Mouse (Mus musculus) right cerebral cortex, adult 2 months (tissue): ENCODE data around the gene Metap1d.

Source experiments
- DNase-seq, 2 experiments: peaks; one replicate each; pipeline ENCODE4 v3.0.0; 2021 to 2022; ENCODE audit warnings: low spot score in 2 of 2

Gene Metap1d

DNA sequence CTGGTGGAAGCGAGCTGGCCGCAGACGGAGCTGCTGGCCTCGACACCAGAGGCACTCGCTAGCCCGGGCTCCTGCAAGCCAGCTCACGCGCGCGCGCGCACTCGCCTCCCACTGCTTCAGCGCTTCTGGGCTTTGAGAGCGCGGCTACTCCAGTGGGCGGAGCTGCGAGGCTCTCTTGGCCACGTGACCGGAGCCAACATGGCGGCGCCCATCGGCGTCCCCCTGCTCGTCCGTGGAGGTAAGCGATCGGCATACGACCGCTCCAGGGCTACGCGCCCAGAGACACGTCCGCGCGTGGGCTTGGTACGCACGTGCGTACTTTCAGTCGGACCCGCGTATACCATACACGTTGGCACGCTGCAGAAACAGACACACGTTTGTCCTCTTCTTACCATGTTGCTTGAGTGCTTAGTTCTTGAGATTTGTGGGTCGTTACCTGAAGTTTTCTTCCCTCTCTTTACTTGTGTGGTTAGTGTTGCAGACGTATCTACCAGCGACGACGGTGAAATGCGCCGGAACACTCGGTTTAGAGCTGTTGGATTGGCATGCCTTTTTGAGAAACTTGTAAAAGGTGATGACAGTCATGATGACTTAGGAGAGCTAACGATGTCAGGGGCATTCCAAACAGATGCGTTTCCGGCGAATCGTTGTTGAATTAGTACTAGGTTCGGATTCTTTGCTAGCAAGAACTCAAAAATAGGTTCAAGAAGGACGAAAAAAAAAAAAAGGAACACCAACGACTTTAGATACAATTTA, at the start of gene Metap1d:
Gene Metap1d, plus strand, starts transcription at position 116 of the 756 bp plus-strand sequence.
- peak; percentile 95 to 98 for DNase-seq

DNA sequence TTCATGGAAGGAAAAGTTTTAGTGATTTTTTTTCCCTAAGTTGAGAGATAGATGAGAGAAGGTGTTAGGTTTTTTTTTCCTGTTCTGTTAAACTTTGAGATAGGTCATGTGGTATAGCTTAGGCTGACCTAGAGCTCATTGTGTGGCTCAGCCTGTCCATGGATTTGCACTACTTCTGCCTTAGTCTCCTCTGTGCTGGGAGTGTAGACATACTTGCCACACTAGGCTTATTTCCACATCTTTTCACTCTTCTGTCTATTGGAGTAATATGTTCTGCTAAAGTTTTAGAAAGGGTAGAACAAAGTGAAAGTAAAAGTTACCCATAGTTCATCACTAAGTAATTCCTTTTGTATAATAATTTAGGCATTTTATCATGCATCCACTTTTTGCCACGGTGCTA, 47.5 kb upstream of the Metap1d start:
- no peak for DNase-seq

GRCm38 (mm10) chr2:71418760-71419280, 34.3 kb upstream of the Metap1d start:
- DNase-seq = no peak

GRCm38 (mm10) chr2:71419408-71419807, 33.7 kb upstream of the Metap1d start:
- no peak for DNase-seq

DNA sequence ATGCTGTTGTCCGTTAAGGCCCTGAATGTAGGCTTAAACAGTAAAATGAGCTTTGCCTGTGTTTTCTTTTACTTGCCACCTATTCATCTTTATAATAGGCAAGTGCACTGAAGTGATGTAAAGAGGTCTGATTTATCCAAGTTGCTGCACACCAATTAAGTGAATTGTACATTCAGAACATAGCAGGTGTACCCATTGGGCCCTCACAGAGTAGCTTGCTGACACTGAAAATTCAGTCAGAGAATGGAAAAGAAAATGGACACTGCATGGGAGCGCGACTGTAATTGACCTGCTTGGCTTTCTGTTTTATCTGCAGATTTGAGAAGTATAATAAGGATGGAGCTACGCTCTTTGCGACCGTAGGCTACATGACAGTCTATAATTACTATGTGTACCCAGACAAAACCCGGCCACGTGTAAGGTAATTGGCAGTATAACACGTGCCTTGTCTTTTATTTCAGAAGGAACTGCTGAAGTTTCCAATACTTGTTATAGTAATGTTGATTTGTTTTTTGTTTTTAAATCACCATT, 32.1 kb upstream of the Metap1d start:
- no peak for DNase-seq

DNA sequence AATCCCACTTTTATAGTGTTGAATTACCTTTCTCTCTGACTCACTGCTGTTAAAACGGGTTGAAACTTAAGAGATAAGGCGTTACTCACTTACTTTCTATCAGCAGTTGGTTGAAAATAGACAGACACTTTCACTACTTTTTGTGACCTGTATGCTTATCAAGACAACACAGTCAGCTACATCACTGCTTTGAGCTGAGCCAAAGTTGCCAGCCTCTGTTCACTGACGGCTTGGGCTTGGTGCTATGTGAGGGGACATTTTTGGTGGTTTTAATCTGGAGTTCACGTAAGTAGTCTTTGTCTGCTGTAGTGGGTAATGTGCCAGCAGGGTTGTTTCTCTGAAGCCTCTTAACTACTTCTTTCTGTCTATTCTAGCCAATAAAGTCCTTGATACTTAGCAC, 28.5 kb upstream of the Metap1d start:
- no peak for DNase-seq

- DNase-seq = no peak
Observed at GRCm38 (mm10) chr2:71435440-71435839, 17.6 kb upstream of the Metap1d start.

DNA sequence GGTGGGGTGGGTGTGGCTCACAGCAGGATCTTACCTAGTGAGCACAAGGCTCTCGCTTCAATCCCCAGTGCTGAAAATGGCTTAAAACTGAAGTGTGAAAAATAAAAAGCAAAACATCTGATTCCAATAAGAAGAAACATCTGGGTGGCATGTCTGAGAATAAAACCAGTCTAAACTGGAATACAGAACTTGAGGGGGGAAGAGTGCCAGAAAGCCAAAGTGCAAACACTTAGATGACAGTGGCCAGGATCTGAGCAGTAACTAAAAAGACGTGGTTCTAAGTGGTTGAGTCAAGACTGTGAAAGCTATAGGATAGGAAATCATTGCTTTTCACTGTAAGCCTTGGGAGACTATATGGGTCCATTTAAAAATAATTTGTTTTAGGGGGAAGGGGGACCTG, 9.7 kb upstream of the Metap1d start:
- DNase-seq = no peak

- peak in 1 of 2 experiments; percentile 10 for DNase-seq
Observed at GRCm38 (mm10) chr2:71445536-71446196, 7.4 kb upstream of the Metap1d start.

DNA sequence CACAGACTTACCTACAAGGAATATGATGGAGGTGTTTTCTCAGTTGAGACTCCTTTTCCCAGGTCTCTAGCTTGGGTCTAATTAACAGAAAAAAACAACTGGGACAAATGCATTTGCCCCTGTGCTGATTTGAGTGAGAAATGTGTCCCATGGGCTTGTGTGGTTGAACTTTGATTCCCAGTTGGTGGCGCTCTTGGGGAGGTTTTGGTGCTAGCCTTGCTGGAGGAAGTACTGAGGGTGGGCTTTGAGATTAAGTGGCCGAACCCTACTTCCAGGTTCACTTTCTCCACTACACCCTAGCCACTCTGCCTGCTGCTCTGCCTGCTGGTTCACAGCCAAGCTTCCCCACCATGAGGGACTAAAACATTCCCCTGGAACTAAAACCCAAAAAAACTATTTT, 3.5 kb upstream of the Metap1d start:
- DNase-seq = no peak

DNA sequence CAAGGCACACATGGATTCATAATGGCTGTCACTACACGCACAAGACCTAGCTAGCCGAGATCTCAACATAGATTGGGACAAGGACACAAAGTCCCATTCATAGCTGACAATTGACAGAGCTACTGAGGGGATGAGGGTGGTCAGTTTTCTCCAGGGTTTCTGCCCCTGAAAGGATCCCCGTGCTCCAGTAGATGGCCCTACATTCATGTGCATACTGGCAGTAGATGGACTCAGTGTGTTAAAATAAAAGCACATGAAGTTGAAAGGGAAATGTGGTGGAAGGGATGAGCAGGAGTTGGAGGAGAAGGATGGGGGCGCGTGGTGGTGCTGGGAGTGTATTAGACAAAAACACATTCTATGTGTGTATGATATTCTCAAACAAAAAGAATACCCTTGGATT, 1.3 kb upstream of the Metap1d start:
- DNase-seq = no peak

DNA sequence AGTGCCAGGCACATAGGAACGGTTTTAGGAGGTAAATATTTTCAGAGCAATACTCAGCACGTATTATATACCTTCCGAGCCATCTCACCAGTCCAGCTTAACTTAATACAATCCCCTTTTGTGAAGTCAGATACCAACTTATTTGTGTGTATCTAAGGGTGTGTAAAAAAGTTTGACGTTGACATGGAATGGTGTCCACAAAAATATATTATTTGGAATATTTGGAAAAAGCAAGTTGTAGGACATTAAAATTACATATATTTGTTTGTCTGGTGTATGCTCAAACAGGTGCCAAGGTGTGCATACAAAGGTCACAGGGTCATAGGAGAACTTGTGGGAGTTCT, 813 bp downstream of the Metap1d start:
- no peak for DNase-seq

DNA sequence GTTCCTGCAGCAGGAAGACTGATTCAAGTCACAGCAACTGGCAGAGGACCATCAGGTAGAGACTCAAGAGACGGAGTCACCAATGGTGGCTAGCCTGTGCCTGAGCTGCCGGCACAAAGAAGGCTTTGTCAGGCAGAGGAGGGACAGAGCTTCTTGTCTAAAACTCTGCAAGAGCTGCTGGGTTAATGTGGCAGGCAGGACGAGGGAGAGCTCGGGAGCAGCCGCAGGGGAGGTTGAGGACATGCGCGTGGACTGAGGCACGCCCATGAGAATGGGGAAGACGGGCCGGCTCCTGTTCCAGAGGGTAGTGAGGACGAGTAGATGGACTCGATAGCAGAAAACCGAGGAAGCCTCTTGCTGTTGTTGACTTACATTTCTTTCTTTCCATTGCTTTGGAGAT, 5.5 kb downstream of the Metap1d start:
- no peak for DNase-seq

DNA sequence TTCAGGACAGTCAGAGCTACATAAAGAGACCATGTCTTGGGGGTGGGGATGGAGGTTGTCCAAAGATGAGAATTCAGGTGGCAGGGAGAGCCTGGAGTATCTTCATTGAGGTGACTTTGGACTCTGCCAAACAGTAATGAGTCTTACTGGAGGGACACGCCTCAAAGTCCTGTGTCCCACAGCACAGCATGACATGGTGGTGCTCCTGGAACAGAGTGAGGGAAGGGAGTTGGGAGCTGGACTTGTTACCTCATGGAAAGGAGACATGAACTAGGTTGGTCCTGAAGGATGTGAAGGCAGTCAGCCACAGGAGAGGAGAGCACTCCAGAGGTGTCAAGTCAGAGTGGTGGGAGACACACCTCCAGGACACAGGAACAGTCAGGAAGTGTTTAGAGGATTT, 6.6 kb downstream of the Metap1d start:
- DNase-seq = no peak

- DNase-seq = no peak
Observed at GRCm38 (mm10) chr2:71461139-71461538, 8.1 kb downstream of the Metap1d start.

DNA sequence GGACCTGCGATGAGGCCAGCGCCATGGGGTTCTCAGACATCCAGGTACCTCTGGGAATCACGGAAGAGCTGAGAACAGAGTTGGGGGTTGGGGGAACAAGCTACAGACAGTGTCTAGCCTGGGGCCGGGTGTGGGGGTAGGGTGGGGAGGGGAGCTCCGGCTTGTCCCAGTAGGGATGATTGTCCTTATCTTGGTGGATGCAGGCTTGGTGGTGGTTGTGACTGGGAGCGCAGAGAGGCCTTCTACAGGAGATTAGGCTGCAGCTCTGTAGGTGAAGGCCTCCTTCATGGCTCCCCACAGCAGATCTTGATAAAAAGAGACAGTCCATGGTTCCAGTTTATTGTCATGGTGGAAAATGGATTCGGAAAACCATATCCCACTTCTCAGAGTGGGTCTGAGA, 8.5 kb downstream of the Metap1d start:
- no peak for DNase-seq

- no peak for DNase-seq
Observed at GRCm38 (mm10) chr2:71462066-71462465, 9.0 kb downstream of the Metap1d start.

GRCm38 (mm10) chr2:71462553-71462952, 9.5 kb downstream of the Metap1d start:
- DNase-seq = no peak

DNA sequence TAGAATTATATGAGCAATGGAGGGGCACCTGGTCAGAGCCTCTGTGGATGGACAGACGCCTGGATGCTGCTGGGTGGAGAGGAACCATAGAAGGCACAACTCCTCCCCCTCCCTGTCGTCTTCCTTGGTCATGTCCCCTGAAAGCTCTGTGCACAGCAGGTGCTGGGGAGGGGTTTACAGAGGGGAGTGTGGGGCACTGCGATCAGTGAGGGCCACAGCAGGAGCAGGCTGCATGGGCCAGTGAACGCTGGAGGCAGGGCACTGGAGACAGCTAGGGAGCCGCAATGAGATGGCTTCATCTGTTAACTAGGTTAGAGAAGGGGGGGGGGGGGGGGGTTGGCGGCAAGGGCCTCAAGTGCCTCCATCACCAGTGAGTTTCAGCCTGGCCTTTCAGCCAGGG, 13.0 kb downstream of the Metap1d start:
- no peak for DNase-seq

DNA sequence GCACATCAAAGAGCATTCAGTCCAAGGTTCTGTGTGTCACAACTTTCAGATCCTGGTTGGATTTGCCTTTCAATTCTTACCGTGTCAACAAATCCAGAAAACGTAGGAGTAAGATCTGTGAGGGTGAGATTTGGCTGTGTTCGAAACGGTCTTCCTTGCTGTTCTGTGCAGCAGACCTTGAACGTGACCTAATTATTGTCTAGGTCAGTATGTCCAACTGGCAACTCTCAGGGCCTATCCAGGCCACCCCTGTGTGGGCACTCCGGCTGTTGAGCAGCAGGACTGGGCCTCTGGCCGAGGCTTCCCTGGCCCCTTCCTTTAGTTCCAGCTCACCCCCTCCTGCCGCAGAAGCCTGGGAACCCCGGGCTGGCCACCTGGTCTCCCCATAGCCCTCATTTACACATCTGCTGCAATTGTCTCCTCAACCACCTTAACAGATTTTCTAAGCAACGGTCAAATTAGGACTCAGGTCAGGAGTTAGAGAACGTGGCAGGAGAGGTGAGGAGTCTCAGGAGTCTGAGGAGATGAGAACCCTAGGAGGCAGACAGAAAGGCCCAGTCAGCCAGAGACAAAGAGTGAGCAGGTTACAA, 13.9 kb downstream of the Metap1d start:
- DNase-seq = no peak

- no peak for DNase-seq
Observed at GRCm38 (mm10) chr2:71471094-71471493, 18.0 kb downstream of the Metap1d start.

GRCm38 (mm10) chr2:71473830-71474229, 20.8 kb downstream of the Metap1d start:
- no peak for DNase-seq

DNA sequence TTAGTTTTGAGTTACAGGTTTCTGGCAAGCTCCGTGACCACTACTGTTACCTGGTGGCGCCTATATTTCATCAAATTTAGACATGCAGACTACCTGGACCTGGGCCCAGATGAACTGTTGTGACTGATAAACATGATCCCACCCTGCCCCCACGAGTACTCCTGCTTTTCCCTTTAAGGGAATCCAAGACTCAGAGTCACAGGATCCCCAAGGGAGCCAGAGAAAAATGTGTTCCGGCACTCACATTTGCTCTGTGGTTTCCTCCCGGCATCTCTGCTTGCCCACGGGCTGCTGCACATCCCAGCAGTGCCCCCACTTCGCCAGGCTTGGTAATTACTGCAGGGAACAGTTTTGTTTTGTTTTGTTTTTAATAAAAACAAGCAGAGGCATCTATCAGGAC, 21.3 kb downstream of the Metap1d start:
- DNase-seq = no peak
